Mouse (Mus musculus): Measurements from ENCODE around the gene Ang. TPM values are rescaled to one million over a fixed set of nuclear protein-coding genes. Genes with fewer than 3 reads are reported as not detected.

Ang gene
- 4.7 and 5.1 TPM in 2 replicates for polyA plus RNA-seq (2012; rRNA removed)

GRCm38 (mm10) chr14:51090921-51091900, at the start of gene Ang, which contains the start of gene Rnase4:
TSS of gene Ang (plus strand) at chr14:51091150.
TSS of gene Rnase4 (plus strand) at chr14:51091077.
- H3K27ac ChIP-seq (ENCODE audit: insufficient read depth, low read depth, low read length) = peak within 1 kb of the TSS; percentile 78
- peak within 1 kb of the TSS; percentile 80 for H3K4me3 ChIP-seq (ENCODE audit: insufficient read depth, low read depth, low read length)
- no peaks in the 10 kb centered on the region; the same call in 1 of the 2 replicates for H3K4me1 ChIP-seq (ENCODE audit: control insufficient read depth, insufficient read depth, low read length)
- peak; percentile 44 for DNase-seq
- WGBS = 14% methylated on average over 33 of the region's 33 CpGs
- no peaks in the 10 kb centered on the region for H3K36me3 ChIP-seq (ENCODE audit: control insufficient read depth, insufficient read depth, low read length)
- no peaks in the 10 kb centered on the region for H3K27me3 ChIP-seq (replicated peaks; ENCODE audit: control insufficient read depth, insufficient read depth, low read length)
- TF ChIP-seq POLR2A (IDR thresholded peaks at IDR 0.05; ENCODE audit: low read depth, low read length) (no peak), CTCF (conservative IDR thresholded peaks at IDR 0.05; ENCODE audit: insufficient read depth, insufficient read length, low read depth, low read length) (no peak)

- WGBS = 67% methylated on average over 6 of the region's 6 CpGs
- H3K36me3 ChIP-seq (ENCODE audit: control insufficient read depth, insufficient read depth, low read length) = no peaks in the 10 kb centered on the region
- no peak within 1 kb of the TSS for H3K27ac ChIP-seq (ENCODE audit: insufficient read depth, low read depth, low read length)
- no peak within 1 kb of the TSS for H3K4me3 ChIP-seq (ENCODE audit: insufficient read depth, low read depth, low read length)
- no peaks in the 10 kb centered on the region for H3K4me1 ChIP-seq (ENCODE audit: control insufficient read depth, insufficient read depth, low read length)
- no peak for TF ChIP-seq CTCF (conservative IDR thresholded peaks at IDR 0.05; ENCODE audit: insufficient read depth, insufficient read length, low read depth, low read length)
- no peak for TF ChIP-seq POLR2A (IDR thresholded peaks at IDR 0.05; ENCODE audit: low read depth, low read length)
- DNase-seq = no peak
- H3K27me3 ChIP-seq (replicated peaks; ENCODE audit: control insufficient read depth, insufficient read depth, low read length) = no peaks in the 10 kb centered on the region
Observed at GRCm38 (mm10) chr14:51041769-51042168, 49.2 kb upstream of the Ang start, which contains the start of gene Rnase9. TSS of gene Rnase9 (minus strand) at chr14:51041869.

- DNase-seq = no peak
- Histone ChIP-seq H3K4me1 (ENCODE audit: control insufficient read depth, insufficient read depth, low read length) (no peaks in the 10 kb centered on the region), H3K27me3 (replicated peaks; ENCODE audit: control insufficient read depth, insufficient read depth, low read length) (no peaks in the 10 kb centered on the region), H3K36me3 (ENCODE audit: control insufficient read depth, insufficient read depth, low read length) (no peaks in the 10 kb centered on the region), H3K4me3 (ENCODE audit: insufficient read depth, low read depth, low read length) (no peak overlapping the region), H3K27ac (ENCODE audit: insufficient read depth, low read depth, low read length) (no peak overlapping the region)
- no peak for TF ChIP-seq CTCF (conservative IDR thresholded peaks at IDR 0.05; ENCODE audit: insufficient read depth, insufficient read length, low read depth, low read length)
- no peak for TF ChIP-seq POLR2A (IDR thresholded peaks at IDR 0.05; ENCODE audit: low read depth, low read length)
- 18% methylated on average over 5 of the region's 5 CpGs for WGBS
Observed at GRCm38 (mm10) chr14:51047846-51048245, 43.1 kb upstream of the Ang start.

DNA sequence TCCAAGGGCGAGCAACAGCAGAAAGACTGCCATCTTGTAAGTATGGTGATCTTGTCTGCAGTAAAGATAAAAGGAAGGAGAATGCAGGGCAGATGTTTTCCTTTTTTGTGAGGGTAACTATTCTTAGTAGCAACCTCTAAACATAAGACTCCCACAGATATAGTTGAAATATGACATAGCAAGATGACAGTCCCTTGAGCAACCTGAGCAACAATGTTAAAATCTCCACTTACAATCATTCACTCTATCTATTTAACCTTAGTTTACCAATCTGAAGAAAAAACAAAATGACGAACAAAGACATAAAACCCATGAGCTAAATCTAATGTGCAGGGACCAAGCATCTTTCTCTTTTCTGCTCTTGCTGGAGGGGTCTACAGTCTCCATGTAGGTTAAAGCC, 40.9 kb upstream of the Ang start, which contains the start of gene Rnase11:
Rnase11 (minus strand) TSS at position 101 of the 400 bp plus-strand sequence.
- TF ChIP-seq POLR2A (IDR thresholded peaks at IDR 0.05; ENCODE audit: low read depth, low read length) (no peak), CTCF (conservative IDR thresholded peaks at IDR 0.05; ENCODE audit: insufficient read depth, insufficient read length, low read depth, low read length) (no peak)
- no peaks in the 10 kb centered on the region for H3K4me1 ChIP-seq (ENCODE audit: control insufficient read depth, insufficient read depth, low read length)
- no peaks in the 10 kb centered on the region for H3K27me3 ChIP-seq (replicated peaks; ENCODE audit: control insufficient read depth, insufficient read depth, low read length)
- H3K27ac ChIP-seq (ENCODE audit: insufficient read depth, low read depth, low read length) = no peak within 1 kb of the TSS
- no peak for DNase-seq
- H3K4me3 ChIP-seq (ENCODE audit: insufficient read depth, low read depth, low read length) = no peak within 1 kb of the TSS
- 92% methylated on average over 2 of the region's 2 CpGs for WGBS
- no peaks in the 10 kb centered on the region for H3K36me3 ChIP-seq (ENCODE audit: control insufficient read depth, insufficient read depth, low read length)

DNA sequence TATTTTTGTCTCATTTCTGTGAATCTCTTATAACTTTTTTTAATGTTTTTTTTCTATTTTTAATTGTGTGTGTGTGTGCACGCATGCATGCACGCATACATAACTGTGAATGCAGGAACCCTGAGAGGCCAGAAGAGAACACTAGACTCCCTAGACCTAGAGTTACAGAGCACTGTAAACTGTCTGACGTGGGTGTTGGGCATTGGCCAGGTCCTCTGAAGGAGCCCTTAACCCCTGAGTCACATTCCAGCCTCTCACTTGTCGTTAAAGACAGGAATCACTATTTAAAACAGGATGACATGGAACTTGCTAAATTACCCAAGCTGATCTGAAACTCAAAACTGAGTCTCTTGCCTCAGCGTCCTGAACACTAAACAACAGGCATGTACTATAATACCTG, 39.0 kb upstream of the Ang start:
- TF ChIP-seq POLR2A (IDR thresholded peaks at IDR 0.05; ENCODE audit: low read depth, low read length) = no peak
- no peak for TF ChIP-seq CTCF (conservative IDR thresholded peaks at IDR 0.05; ENCODE audit: insufficient read depth, insufficient read length, low read depth, low read length)
- DNase-seq = no peak
- Histone ChIP-seq H3K36me3 (ENCODE audit: control insufficient read depth, insufficient read depth, low read length) (no peaks in the 10 kb centered on the region), H3K4me1 (ENCODE audit: control insufficient read depth, insufficient read depth, low read length) (no peaks in the 10 kb centered on the region), H3K27ac (ENCODE audit: insufficient read depth, low read depth, low read length) (no peak overlapping the region), H3K27me3 (replicated peaks; ENCODE audit: control insufficient read depth, insufficient read depth, low read length) (no peaks in the 10 kb centered on the region), H3K4me3 (ENCODE audit: insufficient read depth, low read depth, low read length) (no peak overlapping the region)
- WGBS = 39% methylated on average over 5 of the region's 5 CpGs

- Histone ChIP-seq H3K36me3 (ENCODE audit: control insufficient read depth, insufficient read depth, low read length) (no peaks in the 10 kb centered on the region), H3K27ac (ENCODE audit: insufficient read depth, low read depth, low read length) (no peak overlapping the region), H3K4me1 (ENCODE audit: control insufficient read depth, insufficient read depth, low read length) (no peaks in the 10 kb centered on the region), H3K27me3 (replicated peaks; ENCODE audit: control insufficient read depth, insufficient read depth, low read length) (no peaks in the 10 kb centered on the region), H3K4me3 (ENCODE audit: insufficient read depth, low read depth, low read length) (no peak overlapping the region)
- DNase-seq = no peak
- WGBS = 30% methylated on average over 5 of the region's 5 CpGs
- TF ChIP-seq POLR2A (IDR thresholded peaks at IDR 0.05; ENCODE audit: low read depth, low read length) (no peak), CTCF (conservative IDR thresholded peaks at IDR 0.05; ENCODE audit: insufficient read depth, insufficient read length, low read depth, low read length) (no peak)
Observed at GRCm38 (mm10) chr14:51053176-51053575, 37.8 kb upstream of the Ang start.

All from kidney, adult 2 months (tissue).